Mouse (Mus musculus): ENCODE results near the gene Nolc1. TPM values are rescaled to one million over a fixed set of nuclear protein-coding genes. Genes with fewer than 3 reads are reported as not detected.

The Nolc1 gene
- polyA plus RNA-seq, 1 experiment from 2014 or later, result 133 TPM

DNA sequence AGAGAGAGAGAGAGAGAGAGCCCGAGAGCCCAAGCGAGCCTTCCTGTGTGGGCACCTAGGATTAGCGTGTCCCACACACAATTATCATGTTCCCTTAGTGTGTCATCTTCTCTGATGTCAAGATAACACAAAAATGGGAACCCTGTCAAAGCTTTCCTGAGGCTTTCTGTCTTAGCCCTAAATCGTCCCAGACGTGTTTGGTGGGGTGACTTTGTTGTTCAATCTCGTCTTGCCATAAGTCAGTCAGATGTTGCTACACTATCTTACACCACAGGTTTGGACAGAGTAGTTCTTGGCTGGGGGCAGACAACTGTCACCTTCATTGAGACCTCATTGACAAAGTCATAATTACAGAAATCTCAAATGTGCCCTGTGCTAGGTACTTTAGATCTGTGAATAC lies 56.9 kb downstream of the Nolc1 start:
- Histone ChIP-seq H3K4me2 (ENCODE audit: low read depth, low read length, severe bottlenecking) (no peak overlapping the region), H3K27me3 (ENCODE audit: control insufficient read depth, insufficient read depth, low read length) (peaks cover 59% of the 10 kb centered on the region), H3K27ac (ENCODE audit: low read depth, low read length) (no peak overlapping the region), H3K9ac (ENCODE audit: low read length) (no peak overlapping the region), H3K9me3 (ENCODE audit: control insufficient read depth, low read length) (no peaks in the 10 kb centered on the region), H3K4me3 (ENCODE audit: low read depth, low read length) (no peak overlapping the region), H3K4me1 (replicated peaks; ENCODE audit: control insufficient read depth, insufficient read depth, low read length) (peaks cover 18% of the 10 kb centered on the region), H3K36me3 (ENCODE audit: control insufficient read depth, insufficient read depth, low read length) (no peaks in the 10 kb centered on the region)
- DNase-seq (ENCODE audit: low spot score) (no peak), ATAC-seq (replicated peaks; ENCODE audit: low FRiP score) (no peak)
- WGBS, result 33% methylated on average over 6 of the region's 6 CpGs

Other genes with a start within 250 kb of the Nolc1 start
- 17.2 and 19.4 TPM in 2 replicates for gene Armh3, start 77.4 kb upstream of the Nolc1 start, polyA plus RNA-seq (2014; fragmentation: Nextera tagmentation; extraction: Ambion mirVana)
- 2.5 and 3.7 TPM in 2 replicates for gene Hps6, start 72.4 kb upstream of the Nolc1 start, polyA plus RNA-seq (2014; fragmentation: Nextera tagmentation; extraction: Ambion mirVana)
- gene Pprc1, start 31.0 kb upstream of the Nolc1 start, polyA plus RNA-seq (2014; fragmentation: Nextera tagmentation; extraction: Ambion mirVana), result 60.7 and 61.3 TPM in 2 replicates
- 104 and 108 TPM in 2 replicates for gene Ldb1, start 30.6 kb upstream of the Nolc1 start, polyA plus RNA-seq (2014; fragmentation: Nextera tagmentation; extraction: Ambion mirVana)
- 0.13 and 0.23 TPM in 2 replicates for gene Elovl3, start 56.0 kb downstream of the Nolc1 start, polyA plus RNA-seq (2014; fragmentation: Nextera tagmentation; extraction: Ambion mirVana)
- not detected in 2 replicates for gene Pitx3, start 72.5 kb downstream of the Nolc1 start, polyA plus RNA-seq (2014; fragmentation: Nextera tagmentation; extraction: Ambion mirVana)
- gene Gbf1, start 76.6 kb downstream of the Nolc1 start, polyA plus RNA-seq (2014; fragmentation: Nextera tagmentation; extraction: Ambion mirVana), result 49.0 and 51.4 TPM in 2 replicates
- 4.1 and 4.2 TPM in 2 replicates for gene Nfkb2, start 228.5 kb downstream of the Nolc1 start, polyA plus RNA-seq (2014; fragmentation: Nextera tagmentation; extraction: Ambion mirVana)